Comparison of ENCODE assay signal across 8 mouse cellular contexts in genomic region chr17:54298232-54298924, GRCm38 (mm10). TPM values are rescaled to one million over a fixed set of nuclear protein-coding genes. Genes with fewer than 3 reads are reported as not detected.
DNase-seq lines count a peak whose midpoint lies in the region; ATAC-seq lines count a peak whose summit lies in the region.

No protein-coding gene starts in this region.

- peak overlapping the region; percentile 68 for H3K4me2 ChIP-seq in liver, embryonic 11.5 days
- H3K4me2 ChIP-seq in midbrain, embryonic 12.5 days (replicated peaks), result peak overlapping the region; percentile 79

- no peaks in the 10 kb centered on the region for H3K9me3 ChIP-seq in liver, embryonic 11.5 days (ENCODE audit: control insufficient read depth, low read length)
- no peaks in the 10 kb centered on the region for H3K9me3 ChIP-seq in midbrain, embryonic 12.5 days

- 2% methylated on average over 37 of the region's 37 CpGs for WGBS in liver, embryonic 11.5 days
- 1% methylated on average over 37 of the region's 37 CpGs for WGBS in midbrain, embryonic 12.5 days

- H3K27ac ChIP-seq in liver, embryonic 11.5 days (ENCODE audit: low read depth, low read length), result no peak overlapping the region
- H3K27ac ChIP-seq in midbrain, embryonic 12.5 days (replicated peaks), result no peak overlapping the region

- no peaks in the 10 kb centered on the region for H3K27me3 ChIP-seq in liver, embryonic 11.5 days (replicated peaks; ENCODE audit: control insufficient read depth, insufficient read depth, low read length)
- H3K27me3 ChIP-seq in midbrain, embryonic 12.5 days, result peaks cover 27% of the 10 kb centered on the region

- 0 out of 2 replicates have a peak, but pooled peaks have one; percentile 36 for ATAC-seq in liver, embryonic 11.5 days (replicated peaks; ENCODE audit: low FRiP score)
- peak; percentile 81 for ATAC-seq in midbrain, embryonic 12.5 days (ENCODE audit: low FRiP score, low read depth)

- H3K4me3 ChIP-seq in liver, embryonic 11.5 days (ENCODE audit: low read depth, low read length), result peak overlapping the region; percentile 31
- H3K4me3 ChIP-seq in midbrain, embryonic 12.5 days, result peak overlapping the region; percentile 44

- no peaks in the 10 kb centered on the region for H3K36me3 ChIP-seq in liver, embryonic 11.5 days (ENCODE audit: control insufficient read depth, insufficient read depth, low read length)
- no peaks in the 10 kb centered on the region for H3K36me3 ChIP-seq in midbrain, embryonic 12.5 days

- no peak overlapping the region for H3K9ac ChIP-seq in liver, embryonic 11.5 days (ENCODE audit: low read depth, low read length)
- H3K9ac ChIP-seq in midbrain, embryonic 12.5 days (replicated peaks), result peak overlapping the region; percentile 52

- no peaks in the 10 kb centered on the region for H3K4me1 ChIP-seq in liver, embryonic 11.5 days (replicated peaks; ENCODE audit: control insufficient read depth, insufficient read depth, low read length)
- H3K4me1 ChIP-seq in midbrain, embryonic 12.5 days, result peaks cover 6% of the 10 kb centered on the region; the same call in 1 of the 2 replicates

- DNase-seq in adrenal gland, adult (ENCODE audit: inconsistent age in 2 of 2, low spot score in 1 of 2), result peak; percentile 2 to 17
- no peak for DNase-seq in adrenal gland, postnatal 4 days (ENCODE audit: low spot score in 2 of 2)
- DNase-seq in liver, embryonic 11.5 days (ENCODE audit: low spot score), result peak; percentile 38
- DNase-seq in liver, result no peak
- peak; percentile 11 for DNase-seq in forelimb bud, embryonic 11.5 days (ENCODE audit: low read depth, low spot score)
- DNase-seq in spleen, postnatal 14 days (ENCODE audit: low spot score in 2 of 2), result no peak
- DNase-seq in thymus, postnatal 14 days, result no peak

RNA-seq across cellular contexts. Expression of gene Slc5a7, which starts 0.5 kb away (rescaled TPM):
- under 1 TPM; 0.06 to 0.22 TPM for total RNA-seq in adrenal gland, postnatal 4 days (2021)
- polyA plus RNA-seq in liver, embryonic 11.5 days (2014; fragmentation: Nextera tagmentation; extraction: Ambion mirVana), result 0.05 TPM in 1 of 2 replicates, not detected in the other
- 1.6 and 2.6 TPM in 2 replicates for polyA plus RNA-seq in midbrain, embryonic 12.5 days (2016; fragmentation: Nextera tagmentation; extraction: Ambion mirVana)

Comparison
In these comparisons a context has a peak if more than half of its experiments do, and no peak if none do; other contexts are left out.
1. DNase-seq: peak in adrenal gland, adult (2 of 2), liver, embryonic 11.5 days (single experiment) and forelimb bud, embryonic 11.5 days (single experiment); none in adrenal gland, postnatal 4 days (0 of 2), liver (single experiment), spleen, postnatal 14 days (0 of 2) and thymus, postnatal 14 days (single experiment).